Mouse (Mus musculus): Measurements from ENCODE around the gene Rsrp1. TPM values are rescaled to one million over a fixed set of nuclear protein-coding genes. Genes with fewer than 3 reads are reported as not detected.
A peak's percentile ranks its signal among the peaks of the same experiment; 100 is the strongest.

The Rsrp1 gene
- polyA plus RNA-seq, 1 experiment from 2014 or later: 474 TPM

GRCm38 (mm10) chr4:134946024-134946744 is 22.8 kb downstream of the Rsrp1 start:
- H3K27me3 ChIP-seq: peaks cover 19% of the 10 kb centered on the region
- peak overlapping the region; percentile 55 for H3K9ac ChIP-seq
- peaks cover 25% of the 10 kb centered on the region for H3K4me1 ChIP-seq
- H3K9me3 ChIP-seq (replicated peaks): no peaks in the 10 kb centered on the region
- H3K4me2 ChIP-seq: peak overlapping the region; percentile 52
- H3K27ac ChIP-seq: no peak overlapping the region
- WGBS: 14% methylated on average over 17 of the region's 17 CpGs
- 0 out of 2 replicates have a peak overlapping the region, but pooled peaks have one; percentile 12 for H3K4me3 ChIP-seq
- peak; percentile 50; the same call in 1 of the 2 replicates for ATAC-seq
- H3K36me3 ChIP-seq (ENCODE audit: poor library complexity, severe bottlenecking): no peaks in the 10 kb centered on the region

GRCm38 (mm10) chr4:134950518-134951091 is 27.2 kb downstream of the Rsrp1 start:
- Histone ChIP-seq H3K4me3 (no peak overlapping the region), H3K27ac (peak overlapping the region; percentile 68), H3K9ac (no peak overlapping the region), H3K36me3 (ENCODE audit: poor library complexity, severe bottlenecking) (no peaks in the 10 kb centered on the region), H3K4me2 (no peak overlapping the region), H3K4me1 (peaks cover 22% of the 10 kb centered on the region), H3K9me3 (replicated peaks) (no peaks in the 10 kb centered on the region), H3K27me3 (no peaks in the 10 kb centered on the region)
- ATAC-seq: peak; percentile 85
- 18% methylated on average over 11 of the region's 11 CpGs for WGBS

- no peak overlapping the region for H3K27ac ChIP-seq
- ATAC-seq: no peak
- no peaks in the 10 kb centered on the region for H3K36me3 ChIP-seq (ENCODE audit: poor library complexity, severe bottlenecking)
- peaks cover 17% of the 10 kb centered on the region for H3K4me1 ChIP-seq
- H3K9me3 ChIP-seq (replicated peaks): no peaks in the 10 kb centered on the region
- H3K4me3 ChIP-seq: no peak overlapping the region
- H3K4me2 ChIP-seq: no peak overlapping the region; the same call in 1 of the 2 replicates
- peaks cover 9% of the 10 kb centered on the region for H3K27me3 ChIP-seq
- WGBS: 20% methylated on average over 15 of the region's 15 CpGs
- no peak overlapping the region for H3K9ac ChIP-seq
Observed at GRCm38 (mm10) chr4:134954461-134954860, 31.1 kb downstream of the Rsrp1 start.

DNA sequence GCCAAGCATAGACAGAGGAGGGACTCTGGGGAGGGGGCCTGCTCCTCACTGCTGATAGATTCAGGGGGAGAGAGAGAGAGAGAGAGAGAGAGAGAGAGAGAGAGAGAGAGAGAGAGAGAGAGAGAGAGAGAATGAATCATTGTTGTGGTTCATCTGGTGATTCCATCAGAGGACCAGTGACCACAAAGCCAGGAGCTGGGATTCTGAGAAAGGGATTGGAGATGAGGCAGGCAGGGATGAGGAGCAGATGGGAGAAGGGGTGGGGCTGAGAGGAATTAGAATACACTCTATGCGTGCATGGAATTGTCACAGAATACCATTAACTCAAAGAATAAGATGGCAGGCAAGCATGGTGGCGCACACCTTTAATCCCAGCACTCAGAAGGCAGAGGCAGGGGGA is 31.8 kb downstream of the Rsrp1 start:
- Histone ChIP-seq H3K4me3 (no peak overlapping the region), H3K9ac (no peak overlapping the region), H3K4me2 (no peak overlapping the region), H3K27me3 (peaks cover 9% of the 10 kb centered on the region), H3K27ac (no peak overlapping the region), H3K4me1 (peaks cover 14% of the 10 kb centered on the region), H3K9me3 (replicated peaks) (no peaks in the 10 kb centered on the region), H3K36me3 (ENCODE audit: poor library complexity, severe bottlenecking) (no peaks in the 10 kb centered on the region)
- ATAC-seq: no peak
- 83% methylated on average over 2 of the region's 2 CpGs for WGBS

DNA sequence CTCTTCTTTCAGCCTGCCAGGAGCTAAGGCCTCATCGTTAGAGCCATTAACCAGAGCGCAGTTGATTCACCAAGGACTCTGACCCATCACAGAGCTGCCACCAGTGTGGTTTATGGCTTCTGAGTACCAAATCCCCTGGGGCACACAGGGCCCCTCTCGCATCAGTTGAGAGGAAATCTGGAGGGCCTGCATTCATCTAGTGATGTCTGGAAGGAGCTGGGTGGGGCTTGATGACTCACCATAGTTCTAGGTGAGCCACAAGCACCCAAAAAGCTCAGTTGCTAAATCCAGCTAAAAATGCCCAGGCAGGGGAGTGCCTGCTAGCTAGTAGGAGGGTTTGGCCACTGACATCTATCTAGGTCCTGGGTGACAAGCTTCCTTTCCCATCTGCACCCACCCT is 32.5 kb downstream of the Rsrp1 start:
- no peak for ATAC-seq
- Histone ChIP-seq H3K9ac (no peak overlapping the region), H3K9me3 (replicated peaks) (no peaks in the 10 kb centered on the region), H3K27ac (no peak overlapping the region), H3K36me3 (ENCODE audit: poor library complexity, severe bottlenecking) (no peaks in the 10 kb centered on the region), H3K27me3 (peaks cover 10% of the 10 kb centered on the region), H3K4me1 (peaks cover 8% of the 10 kb centered on the region), H3K4me2 (no peak overlapping the region), H3K4me3 (no peak overlapping the region)
- 76% methylated on average over 3 of the region's 3 CpGs for WGBS

GRCm38 (mm10) chr4:134956328-134956727 is 32.9 kb downstream of the Rsrp1 start:
- H3K9ac ChIP-seq: no peak overlapping the region
- WGBS: 18% methylated on average over 3 of the region's 3 CpGs
- H3K4me3 ChIP-seq: no peak overlapping the region

GRCm38 (mm10) chr4:134963021-134963776 is 39.8 kb downstream of the Rsrp1 start:
- no peak overlapping the region for H3K9ac ChIP-seq
- no peak overlapping the region for H3K4me3 ChIP-seq
- peak overlapping the region; percentile 22; the same call in 1 of the 2 replicates for H3K4me2 ChIP-seq
- no peaks in the 10 kb centered on the region for H3K9me3 ChIP-seq (replicated peaks)
- peaks cover 9% of the 10 kb centered on the region for H3K27me3 ChIP-seq
- ATAC-seq: no peak
- no peak overlapping the region for H3K27ac ChIP-seq
- 25% methylated on average over 19 of the region's 19 CpGs for WGBS
- H3K4me1 ChIP-seq: no peaks in the 10 kb centered on the region
- H3K36me3 ChIP-seq (ENCODE audit: poor library complexity, severe bottlenecking): no peaks in the 10 kb centered on the region

More at GRCm38 (mm10) chr4:134956328-134956727, 32.9 kb downstream of the Rsrp1 start:
- no peak overlapping the region for H3K4me2 ChIP-seq
- no peak overlapping the region for H3K27ac ChIP-seq
- ATAC-seq: no peak
- H3K4me1 ChIP-seq: 0 out of 2 replicates have a peak, but pooled peaks cover 7% of the 10 kb centered on the region
- no peaks in the 10 kb centered on the region for H3K36me3 ChIP-seq (ENCODE audit: poor library complexity, severe bottlenecking)
- H3K27me3 ChIP-seq: peaks cover 13% of the 10 kb centered on the region
- H3K9me3 ChIP-seq (replicated peaks): no peaks in the 10 kb centered on the region

- Histone ChIP-seq H3K4me3 (no peak overlapping the region), H3K4me2 (no peak overlapping the region), H3K36me3 (ENCODE audit: poor library complexity, severe bottlenecking) (no peaks in the 10 kb centered on the region), H3K27me3 (no peaks in the 10 kb centered on the region), H3K27ac (no peak overlapping the region), H3K9ac (no peak overlapping the region), H3K9me3 (replicated peaks) (no peaks in the 10 kb centered on the region), H3K4me1 (no peaks in the 10 kb centered on the region)
- no peak for ATAC-seq
- 84% methylated on average over 20 of the region's 20 CpGs for WGBS
Observed at GRCm38 (mm10) chr4:134967887-134968604, 44.7 kb downstream of the Rsrp1 start.

GRCm38 (mm10) chr4:134968605-134968976 is 45.2 kb downstream of the Rsrp1 start:
- Histone ChIP-seq H3K4me2 (no peak overlapping the region), H3K9ac (no peak overlapping the region), H3K4me1 (no peaks in the 10 kb centered on the region), H3K27me3 (no peaks in the 10 kb centered on the region), H3K27ac (no peak overlapping the region), H3K4me3 (no peak overlapping the region), H3K36me3 (ENCODE audit: poor library complexity, severe bottlenecking) (no peaks in the 10 kb centered on the region), H3K9me3 (replicated peaks) (no peaks in the 10 kb centered on the region)
- ATAC-seq: no peak
- WGBS: 86% methylated on average over 18 of the region's 18 CpGs

GRCm38 (mm10) chr4:134975261-134975928 is 52.0 kb downstream of the Rsrp1 start:
- Histone ChIP-seq H3K36me3 (ENCODE audit: poor library complexity, severe bottlenecking) (no peaks in the 10 kb centered on the region), H3K27me3 (no peaks in the 10 kb centered on the region), H3K4me1 (peaks cover 8% of the 10 kb centered on the region; the same call in 1 of the 2 replicates), H3K4me3 (no peak overlapping the region), H3K9ac (no peak overlapping the region), H3K9me3 (replicated peaks) (no peaks in the 10 kb centered on the region), H3K4me2 (peak overlapping the region; percentile 33), H3K27ac (peak overlapping the region; percentile 32)
- WGBS: 16% methylated on average over 14 of the region's 14 CpGs
- ATAC-seq: peak; percentile 53; the same call in 1 of the 2 replicates

DNA sequence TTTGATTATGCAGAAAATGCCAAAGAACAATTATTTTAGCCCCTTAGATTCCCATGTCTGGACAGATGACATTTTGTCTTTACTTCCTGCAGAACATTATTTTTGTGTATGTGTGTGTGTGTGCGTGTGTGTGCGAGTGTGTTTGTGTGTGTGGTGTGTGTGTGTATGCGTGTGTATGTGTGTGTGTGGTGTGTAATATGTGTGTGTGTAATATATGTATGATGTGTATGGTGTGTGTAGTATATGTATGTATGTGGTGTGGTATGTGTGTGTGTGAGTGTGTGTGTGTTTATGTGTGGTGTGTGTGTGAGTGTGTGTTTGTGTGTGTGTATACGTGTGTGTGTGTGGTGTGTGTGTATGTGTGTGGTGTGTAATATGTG is 52.5 kb downstream of the Rsrp1 start:
- no peak overlapping the region for H3K9ac ChIP-seq
- peaks cover 8% of the 10 kb centered on the region; the same call in 1 of the 2 replicates for H3K4me1 ChIP-seq
- no peaks in the 10 kb centered on the region for H3K9me3 ChIP-seq (replicated peaks)
- peak overlapping the region; percentile 32 for H3K27ac ChIP-seq
- H3K4me2 ChIP-seq: no peak overlapping the region
- WGBS: 93% methylated on average over 4 of the region's 4 CpGs
- H3K27me3 ChIP-seq: no peaks in the 10 kb centered on the region
- no peak overlapping the region for H3K4me3 ChIP-seq
- H3K36me3 ChIP-seq (ENCODE audit: poor library complexity, severe bottlenecking): no peaks in the 10 kb centered on the region
- no peak for ATAC-seq

Measured in forebrain, embryonic 13.5 days (tissue).